Mouse (Mus musculus) C2C12 (cell line): ENCODE results near the gene Pip5k1c.

Experiments
- CEBPB ChIP-seq: IDR thresholded peaks from one replicate; pipeline ENCODE4 v1.6.1; 2011; ENCODE audit warnings: low read depth, mild to moderate bottlenecking, control low read depth, moderate library complexity
- CTCF ChIP-seq: IDR thresholded peaks from one replicate; pipeline ENCODE4 v1.5.1; 2011; ENCODE audit not compliant: control insufficient read depth, insufficient read depth, insufficient read length
- FOSL1 ChIP-seq: IDR thresholded peaks from one replicate; pipeline ENCODE4 v1.8.0; 2011; ENCODE audit warnings: mild to moderate bottlenecking, low read length; ENCODE audit not compliant: poor library complexity, insufficient read depth, severe bottlenecking
- MAX ChIP-seq: IDR thresholded peaks from one replicate; pipeline ENCODE4 v1.6.1; 2011; ENCODE audit warnings: mild to moderate bottlenecking, control low read depth
- MYOD1 ChIP-seq: IDR thresholded peaks from one replicate; pipeline ENCODE4 v1.6.1; 2011; ENCODE audit warnings: low read depth; ENCODE audit not compliant: control insufficient read depth, insufficient read length
- USF1 ChIP-seq: IDR thresholded peaks from one replicate; pipeline ENCODE4 v1.6.1; 2011; ENCODE audit warnings: low read depth, mild to moderate bottlenecking, control low read depth, moderate library complexity

GRCm38 (mm10) chr10:81297845-81298244 is 5.1 kb downstream of the Pip5k1c start:
- TF ChIP-seq MAX = no peak
- no peak for TF ChIP-seq CTCF
- TF ChIP-seq FOSL1 = no peak
- no peak for TF ChIP-seq CEBPB
- no peak for TF ChIP-seq USF1
- no peak for TF ChIP-seq MYOD1
